Mouse (Mus musculus) colon, adult 2 months (tissue): ENCODE data around the gene Adgrb3. TPM values are rescaled to one million over a fixed set of nuclear protein-coding genes. Genes with fewer than 3 reads are reported as not detected.

Experiments
- polyA plus RNA-seq: library from polyadenylated mRNA; depleted of rRNA; stranded (reverse); fragments of >200 nt; gene quantifications from 2 replicates; pipeline ENCODE4 v1.2.3, GENCODE M21; 2012; rRNA removed

Gene Adgrb3
- 0.10 and 0.24 TPM in 2 replicates for polyA plus RNA-seq

GRCm38 (mm10) chr1:25828971-25829920, at the start of gene Adgrb3:
TSS of gene Adgrb3 (minus strand) at chr1:25829707.

